Mouse (Mus musculus): ENCODE data around the gene Nagk. TPM values are rescaled to one million over a fixed set of nuclear protein-coding genes. Genes with fewer than 3 reads are reported as not detected.
A peak's percentile ranks its signal among the peaks of the same experiment; 100 is the strongest.

Nagk gene
- polyA plus RNA-seq, 1 experiment from 2014 or later: 50.6 TPM

GRCm38 (mm10) chr6:83768485-83768884 lies 26.3 kb upstream of the Nagk start:
- no peaks in the 10 kb centered on the region for H3K4me1 ChIP-seq (ENCODE audit: control insufficient read depth, insufficient read depth, low read length)
- no peaks in the 10 kb centered on the region for H3K9me3 ChIP-seq (ENCODE audit: control insufficient read depth, low read length)
- H3K4me2 ChIP-seq (ENCODE audit: low read depth, low read length): no peak overlapping the region
- no peak overlapping the region for H3K9ac ChIP-seq (ENCODE audit: low read depth, low read length)
- H3K4me3 ChIP-seq (ENCODE audit: low read depth, low read length): no peak overlapping the region
- ATAC-seq (ENCODE audit: low read depth) (no peak), DNase-seq (ENCODE audit: low spot score) (no peak)
- H3K27me3 ChIP-seq (replicated peaks; ENCODE audit: control insufficient read depth, insufficient read depth, low read length): peaks cover 9% of the 10 kb centered on the region
- no peak overlapping the region for H3K27ac ChIP-seq (replicated peaks; ENCODE audit: low read depth, low read length)
- H3K36me3 ChIP-seq (ENCODE audit: control insufficient read depth, insufficient read depth, low read length): peaks cover 47% of the 10 kb centered on the region
- WGBS: 77% methylated on average over 5 of the region's 5 CpGs

- Histone ChIP-seq H3K27me3 (replicated peaks; ENCODE audit: control insufficient read depth, insufficient read depth, low read length) (no peaks in the 10 kb centered on the region), H3K4me1 (ENCODE audit: control insufficient read depth, insufficient read depth, low read length) (peaks cover 10% of the 10 kb centered on the region), H3K4me3 (ENCODE audit: low read depth, low read length) (peak overlapping the region; percentile 95), H3K36me3 (ENCODE audit: control insufficient read depth, insufficient read depth, low read length) (peaks cover 35% of the 10 kb centered on the region), H3K9ac (ENCODE audit: low read depth, low read length) (peak overlapping the region; percentile 97; the same call in 1 of the 2 replicates), H3K9me3 (ENCODE audit: control insufficient read depth, low read length) (no peaks in the 10 kb centered on the region), H3K4me2 (ENCODE audit: low read depth, low read length) (peak overlapping the region; percentile 89), H3K27ac (replicated peaks; ENCODE audit: low read depth, low read length) (no peak overlapping the region)
- WGBS: 56% methylated on average over 8 of the region's 9 CpGs
- DNase-seq (ENCODE audit: low spot score) (peak; percentile 24), ATAC-seq (ENCODE audit: low read depth) (no peak)
Observed at GRCm38 (mm10) chr6:83774126-83774525, 20.7 kb upstream of the Nagk start.

GRCm38 (mm10) chr6:83774781-83775563 lies 19.8 kb upstream of the Nagk start:
- ATAC-seq (ENCODE audit: low read depth): peak; percentile 26
- WGBS: 3% methylated on average over 10 of the region's 14 CpGs
- H3K36me3 ChIP-seq (ENCODE audit: control insufficient read depth, insufficient read depth, low read length): peaks cover 27% of the 10 kb centered on the region

GRCm38 (mm10) chr6:83775638-83776293 lies 19.0 kb upstream of the Nagk start, which contains the start of gene Tex261:
Gene Tex261, minus strand, starts transcription at chr6:83775813.
- peak within 1 kb of the TSS; percentile 95 for H3K4me3 ChIP-seq (ENCODE audit: low read depth, low read length)
- no peaks in the 10 kb centered on the region for H3K27me3 ChIP-seq (replicated peaks; ENCODE audit: control insufficient read depth, insufficient read depth, low read length)
- peak within 1 kb of the TSS; percentile 97 for H3K9ac ChIP-seq (ENCODE audit: low read depth, low read length)
- peak within 1 kb of the TSS; percentile 89 for H3K4me2 ChIP-seq (ENCODE audit: low read depth, low read length)
- 0% methylated on average over 35 of the region's 45 CpGs for WGBS
- peaks cover 21% of the 10 kb centered on the region for H3K36me3 ChIP-seq (ENCODE audit: control insufficient read depth, insufficient read depth, low read length)
- ATAC-seq (ENCODE audit: low read depth) (peak; percentile 98), DNase-seq (ENCODE audit: low spot score) (peak; percentile 94)
- no peaks in the 10 kb centered on the region for H3K9me3 ChIP-seq (ENCODE audit: control insufficient read depth, low read length)
- H3K27ac ChIP-seq (replicated peaks; ENCODE audit: low read depth, low read length): peak within 1 kb of the TSS; percentile 83
- H3K4me1 ChIP-seq (ENCODE audit: control insufficient read depth, insufficient read depth, low read length): peaks cover 10% of the 10 kb centered on the region

More at GRCm38 (mm10) chr6:83774781-83775563, 19.8 kb upstream of the Nagk start:
- DNase-seq (ENCODE audit: low spot score): peak; percentile 45
- H3K4me3 ChIP-seq (ENCODE audit: low read depth, low read length): peak overlapping the region; percentile 95
- H3K9ac ChIP-seq (ENCODE audit: low read depth, low read length): peak overlapping the region; percentile 97
- peak overlapping the region; percentile 89 for H3K4me2 ChIP-seq (ENCODE audit: low read depth, low read length)
- H3K27me3 ChIP-seq (replicated peaks; ENCODE audit: control insufficient read depth, insufficient read depth, low read length): no peaks in the 10 kb centered on the region
- peak overlapping the region; percentile 83 for H3K27ac ChIP-seq (replicated peaks; ENCODE audit: low read depth, low read length)
- H3K9me3 ChIP-seq (ENCODE audit: control insufficient read depth, low read length): no peaks in the 10 kb centered on the region
- peaks cover 10% of the 10 kb centered on the region for H3K4me1 ChIP-seq (ENCODE audit: control insufficient read depth, insufficient read depth, low read length)

- 78% methylated on average over 7 of the region's 7 CpGs for WGBS
- H3K36me3 ChIP-seq (ENCODE audit: control insufficient read depth, insufficient read depth, low read length): peaks cover 2% of the 10 kb centered on the region; the same call in 1 of the 2 replicates
- H3K9me3 ChIP-seq (ENCODE audit: control insufficient read depth, low read length): no peaks in the 10 kb centered on the region
- H3K27ac ChIP-seq (replicated peaks; ENCODE audit: low read depth, low read length): no peak overlapping the region
- no peak overlapping the region for H3K4me2 ChIP-seq (ENCODE audit: low read depth, low read length)
- H3K4me1 ChIP-seq (ENCODE audit: control insufficient read depth, insufficient read depth, low read length): peaks cover 10% of the 10 kb centered on the region
- H3K4me3 ChIP-seq (ENCODE audit: low read depth, low read length): no peak overlapping the region
- DNase-seq (ENCODE audit: low spot score) (no peak), ATAC-seq (ENCODE audit: low read depth) (no peak)
- no peaks in the 10 kb centered on the region for H3K27me3 ChIP-seq (replicated peaks; ENCODE audit: control insufficient read depth, insufficient read depth, low read length)
- H3K9ac ChIP-seq (ENCODE audit: low read depth, low read length): no peak overlapping the region
Observed at GRCm38 (mm10) chr6:83778306-83778705, 16.5 kb upstream of the Nagk start.

GRCm38 (mm10) chr6:83779026-83779425 lies 15.8 kb upstream of the Nagk start:
- Histone ChIP-seq H3K4me3 (ENCODE audit: low read depth, low read length) (no peak overlapping the region), H3K9me3 (ENCODE audit: control insufficient read depth, low read length) (no peaks in the 10 kb centered on the region), H3K27me3 (replicated peaks; ENCODE audit: control insufficient read depth, insufficient read depth, low read length) (no peaks in the 10 kb centered on the region), H3K9ac (ENCODE audit: low read depth, low read length) (no peak overlapping the region), H3K4me2 (ENCODE audit: low read depth, low read length) (no peak overlapping the region), H3K27ac (replicated peaks; ENCODE audit: low read depth, low read length) (no peak overlapping the region), H3K4me1 (ENCODE audit: control insufficient read depth, insufficient read depth, low read length) (peaks cover 9% of the 10 kb centered on the region), H3K36me3 (ENCODE audit: control insufficient read depth, insufficient read depth, low read length) (no peaks in the 10 kb centered on the region)
- WGBS: 4% methylated on average over 5 of the region's 5 CpGs
- ATAC-seq (ENCODE audit: low read depth) (no peak), DNase-seq (ENCODE audit: low spot score) (peak; percentile 42)

- DNase-seq (ENCODE audit: low spot score): no peak
- Histone ChIP-seq H3K9me3 (ENCODE audit: control insufficient read depth, low read length) (no peaks in the 10 kb centered on the region), H3K4me3 (ENCODE audit: low read depth, low read length) (no peak overlapping the region), H3K9ac (ENCODE audit: low read depth, low read length) (no peak overlapping the region), H3K36me3 (ENCODE audit: control insufficient read depth, insufficient read depth, low read length) (no peaks in the 10 kb centered on the region), H3K4me2 (ENCODE audit: low read depth, low read length) (no peak overlapping the region), H3K27ac (replicated peaks; ENCODE audit: low read depth, low read length) (no peak overlapping the region), H3K4me1 (ENCODE audit: control insufficient read depth, insufficient read depth, low read length) (no peaks in the 10 kb centered on the region), H3K27me3 (replicated peaks; ENCODE audit: control insufficient read depth, insufficient read depth, low read length) (no peaks in the 10 kb centered on the region)
- no peak for ATAC-seq (ENCODE audit: low read depth)
- 69% methylated on average over 3 of the region's 3 CpGs for WGBS
Observed at GRCm38 (mm10) chr6:83786426-83786825, 8.4 kb upstream of the Nagk start.

GRCm38 (mm10) chr6:83788554-83788953 lies 6.2 kb upstream of the Nagk start:
- DNase-seq (ENCODE audit: low spot score) (peak; percentile 70), ATAC-seq (ENCODE audit: low read depth) (peak; percentile 88; the same call in 1 of the 2 replicates)
- Histone ChIP-seq H3K4me1 (ENCODE audit: control insufficient read depth, insufficient read depth, low read length) (no peaks in the 10 kb centered on the region), H3K27ac (replicated peaks; ENCODE audit: low read depth, low read length) (no peak overlapping the region), H3K36me3 (ENCODE audit: control insufficient read depth, insufficient read depth, low read length) (no peaks in the 10 kb centered on the region), H3K27me3 (replicated peaks; ENCODE audit: control insufficient read depth, insufficient read depth, low read length) (no peaks in the 10 kb centered on the region), H3K4me2 (ENCODE audit: low read depth, low read length) (no peak overlapping the region), H3K9ac (ENCODE audit: low read depth, low read length) (no peak overlapping the region), H3K9me3 (ENCODE audit: control insufficient read depth, low read length) (no peaks in the 10 kb centered on the region), H3K4me3 (ENCODE audit: low read depth, low read length) (no peak overlapping the region)
- WGBS: 69% methylated on average over 7 of the region's 7 CpGs

Measured in embryonic facial prominence, embryonic 14.5 days (tissue).